In genomic region chr9:53325363-53326090, GRCm38 (mm10) we compare ENCODE assay signal across 10 mouse cellular contexts. TPM values are rescaled to one million over a fixed set of nuclear protein-coding genes. Genes with fewer than 3 reads are reported as not detected.
DNase-seq lines count a peak whose midpoint lies in the region; ATAC-seq and TF ChIP-seq lines count a peak whose summit lies in the region.
"Had no signal": no experiment of that assay in that cellular context is flagged by ENCODE, and none has a peak within 500 bp of the region (broad histone marks: within the 10 kb centered on the region; RNA-seq: fewer than 3 reads in every experiment).

No protein-coding gene starts in this region.

- no peak for TF ChIP-seq CTCF in lung, adult 2 months (IDR thresholded peaks at IDR 0.05; ENCODE audit: insufficient read depth, low read length)

- TF ChIP-seq POLR2A in lung, adult 2 months (IDR thresholded peaks at IDR 0.05; ENCODE audit: borderline replicate concordance, extremely low read depth, low read depth, low read length): no peak

- peak; percentile 59 to 69 for DNase-seq in lung, adult 18-20 months
- no peak for DNase-seq in lung, adult 2 months
- no peak for DNase-seq in frontal cortex, postnatal 25 days (ENCODE audit: low spot score in 2 of 2)
- DNase-seq in gastrocnemius, adult 18-20 months (ENCODE audit: low spot score): no peak
- DNase-seq in liver, embryonic 11.5 days (ENCODE audit: low spot score): no peak
- DNase-seq: cerebellum, postnatal 14 days; heart, postnatal 14 days had no signal

- no peak overlapping the region for H3K4me3 ChIP-seq in lung, adult 2 months (replicated peaks; ENCODE audit: extremely low read depth, low read depth, low read length)
- H3K4me3 ChIP-seq in kidney, embryonic 14.5 days (ENCODE audit: low read length): no peak overlapping the region
- H3K4me3 ChIP-seq in lung, embryonic 15.5 days: no peak overlapping the region
- no peak overlapping the region for H3K4me3 ChIP-seq in liver, embryonic 11.5 days (ENCODE audit: low read depth, low read length)
- H3K4me3 ChIP-seq: megakaryocyte, embryonic 14.5 days had no signal

- no peaks in the 10 kb centered on the region for H3K9me3 ChIP-seq in kidney, embryonic 14.5 days (ENCODE audit: control insufficient read depth, low read length)
- no peaks in the 10 kb centered on the region for H3K9me3 ChIP-seq in lung, embryonic 15.5 days
- H3K9me3 ChIP-seq in liver, embryonic 11.5 days (ENCODE audit: control insufficient read depth, low read length): no peaks in the 10 kb centered on the region

- no peak overlapping the region for H3K9ac ChIP-seq in kidney, embryonic 14.5 days (ENCODE audit: low read depth, low read length)
- no peak overlapping the region for H3K9ac ChIP-seq in lung, embryonic 15.5 days
- H3K9ac ChIP-seq in liver, embryonic 11.5 days (ENCODE audit: low read depth, low read length): no peak overlapping the region

- H3K27ac ChIP-seq in kidney, embryonic 14.5 days (ENCODE audit: low read depth, low read length): no peak overlapping the region
- peak overlapping the region; percentile 76 for H3K27ac ChIP-seq in lung, embryonic 15.5 days
- no peak overlapping the region for H3K27ac ChIP-seq in liver, embryonic 11.5 days (ENCODE audit: low read depth, low read length)

- 0 out of 2 replicates have a peak, but pooled peaks have one; percentile 24 for ATAC-seq in kidney, embryonic 14.5 days (ENCODE audit: low FRiP score, low TSS enrichment)
- ATAC-seq in lung, embryonic 15.5 days (ENCODE audit: borderline replicate concordance, extremely low read depth, low FRiP score, low TSS enrichment): peak; percentile 46; the same call in 1 of the 2 replicates
- no peak for ATAC-seq in liver, embryonic 11.5 days (replicated peaks; ENCODE audit: low FRiP score)

- H3K4me2 ChIP-seq in kidney, embryonic 14.5 days (replicated peaks; ENCODE audit: low read depth, low read length): no peak overlapping the region
- no peak overlapping the region for H3K4me2 ChIP-seq in lung, embryonic 15.5 days
- no peak overlapping the region for H3K4me2 ChIP-seq in liver, embryonic 11.5 days

- no peaks in the 10 kb centered on the region for H3K27me3 ChIP-seq in kidney, embryonic 14.5 days (ENCODE audit: control insufficient read depth, insufficient read depth, low read length)
- H3K27me3 ChIP-seq in lung, embryonic 15.5 days: no peaks in the 10 kb centered on the region
- no peaks in the 10 kb centered on the region for H3K27me3 ChIP-seq in liver, embryonic 11.5 days (replicated peaks; ENCODE audit: control insufficient read depth, insufficient read depth, low read length)

- no peaks in the 10 kb centered on the region for H3K36me3 ChIP-seq in kidney, embryonic 14.5 days (ENCODE audit: control insufficient read depth, insufficient read depth, low read length)
- no peaks in the 10 kb centered on the region for H3K36me3 ChIP-seq in lung, embryonic 15.5 days
- no peaks in the 10 kb centered on the region for H3K36me3 ChIP-seq in liver, embryonic 11.5 days (ENCODE audit: control insufficient read depth, insufficient read depth, low read length)

- peaks cover 9% of the 10 kb centered on the region for H3K4me1 ChIP-seq in lung, adult 2 months (ENCODE audit: control insufficient read depth, insufficient read depth, low read length)
- H3K4me1 ChIP-seq in kidney, embryonic 14.5 days (ENCODE audit: control insufficient read depth, insufficient read depth, low read length): 0 out of 2 replicates have a peak, but pooled peaks cover 7% of the 10 kb centered on the region
- peaks cover 31% of the 10 kb centered on the region for H3K4me1 ChIP-seq in lung, embryonic 15.5 days
- no peaks in the 10 kb centered on the region for H3K4me1 ChIP-seq in liver, embryonic 11.5 days (replicated peaks; ENCODE audit: control insufficient read depth, insufficient read depth, low read length)

- WGBS in lung, adult 2 months: 36% methylated on average over 4 of the region's 4 CpGs
- 52% methylated on average over 4 of the region's 4 CpGs for WGBS in kidney, embryonic 14.5 days
- 15% methylated on average over 4 of the region's 4 CpGs for WGBS in lung, embryonic 15.5 days
- 61% methylated on average over 4 of the region's 4 CpGs for WGBS in liver, embryonic 11.5 days

RNA-seq across cellular contexts. Expression of gene Exph5, which starts 24.1 kb away (rescaled TPM):
- polyA plus RNA-seq in lung, adult 2 months (2012; rRNA removed): 3.4 and 4.8 TPM in 2 replicates
- 1.1 and 2.1 TPM in 2 replicates for polyA plus RNA-seq in kidney, embryonic 14.5 days (2014; fragmentation: Nextera tagmentation; extraction: Ambion mirVana)
- 5.8 and 7.0 TPM in 2 replicates for polyA plus RNA-seq in lung, embryonic 15.5 days (2015; fragmentation: Nextera tagmentation; extraction: Ambion mirVana)
- 1 to 10 TPM; 1.6 to 3.4 TPM for total RNA-seq in gastrocnemius, adult 18-20 months (2021)
- polyA plus RNA-seq in liver, embryonic 11.5 days (2014; fragmentation: Nextera tagmentation; extraction: Ambion mirVana): 0.41 and 0.91 TPM in 2 replicates

RNA-seq across cellular contexts. Expression of gene Kdelc2, which starts 58.3 kb away (rescaled TPM):
- 11.5 and 14.2 TPM in 2 replicates for polyA plus RNA-seq in lung, adult 2 months (2012; rRNA removed)
- 15.5 and 25.3 TPM in 2 replicates for polyA plus RNA-seq in kidney, embryonic 14.5 days (2014; fragmentation: Nextera tagmentation; extraction: Ambion mirVana)
- polyA plus RNA-seq in lung, embryonic 15.5 days (2015; fragmentation: Nextera tagmentation; extraction: Ambion mirVana): 49.1 and 53.0 TPM in 2 replicates
- total RNA-seq in gastrocnemius, adult 18-20 months (2021): 1 to 10 TPM; 3.6 to 4.0 TPM
- polyA plus RNA-seq in liver, embryonic 11.5 days (2014; fragmentation: Nextera tagmentation; extraction: Ambion mirVana): 11.2 and 12.0 TPM in 2 replicates

Comparison
In these comparisons a context has a peak if more than half of its experiments do, and no peak if none do; other contexts are left out.
1. DNase-seq: peak in lung, adult 18-20 months (2 of 2); none in lung, adult 2 months (single experiment), frontal cortex, postnatal 25 days (0 of 2), gastrocnemius, adult 18-20 months (single experiment) and liver, embryonic 11.5 days (single experiment).